Mouse (Mus musculus) T-helper 1 cell (primary cell): ENCODE measurements at regions not wholly inside any gene's neighbourhood (a gene's known extent, or its start where the extent isn't known, plus 50 kb on each side); places are given as distances from the start of the nearest gene placed in this dataset.

Source experiments
- in situ Hi-C: fragments of 300-600 bp; cut with MboI, MseI; formaldehyde crosslinking; loops from one replicate; pipeline ENCODE4 v1.15.1; 2025; ENCODE audit warnings: high pct_unique_total_duplicates

DNA sequence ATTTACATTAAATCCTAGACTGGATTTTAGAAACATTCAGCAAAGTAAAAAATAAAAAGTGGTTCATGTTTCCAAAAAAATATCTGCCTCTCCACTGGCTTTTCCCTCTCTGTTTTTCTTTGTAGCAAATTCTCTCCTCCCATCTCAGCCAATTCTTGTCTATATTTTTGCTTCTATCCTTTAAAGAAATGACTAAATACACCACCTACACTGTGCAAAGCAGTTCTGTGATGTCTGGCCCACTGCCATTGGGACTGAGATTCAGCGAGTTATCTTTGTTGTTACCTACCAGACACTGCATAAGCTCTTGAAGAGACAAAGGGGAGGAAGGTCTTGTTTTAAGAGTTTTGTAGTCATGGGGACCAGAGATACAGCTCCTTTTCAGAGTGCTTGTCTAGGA lies 835.8 kb upstream of the Klhl29 start:
- in situ Hi-C loops = no loop called here

GRCm38 (mm10) chr12:6189232-6189631 lies 813.8 kb upstream of the Klhl29 start:
- in situ Hi-C loops = no loop called here

- in situ Hi-C loops = no loop called here
Measured at GRCm38 (mm10) chr12:6168795-6169194, 793.3 kb upstream of the Klhl29 start.

- in situ Hi-C loops = no loop called here
Measured at GRCm38 (mm10) chr12:6154287-6154686, 778.8 kb upstream of the Klhl29 start.

GRCm38 (mm10) chr12:6151476-6151875 lies 776.0 kb upstream of the Klhl29 start:
- in situ Hi-C loops = no loop called here

DNA sequence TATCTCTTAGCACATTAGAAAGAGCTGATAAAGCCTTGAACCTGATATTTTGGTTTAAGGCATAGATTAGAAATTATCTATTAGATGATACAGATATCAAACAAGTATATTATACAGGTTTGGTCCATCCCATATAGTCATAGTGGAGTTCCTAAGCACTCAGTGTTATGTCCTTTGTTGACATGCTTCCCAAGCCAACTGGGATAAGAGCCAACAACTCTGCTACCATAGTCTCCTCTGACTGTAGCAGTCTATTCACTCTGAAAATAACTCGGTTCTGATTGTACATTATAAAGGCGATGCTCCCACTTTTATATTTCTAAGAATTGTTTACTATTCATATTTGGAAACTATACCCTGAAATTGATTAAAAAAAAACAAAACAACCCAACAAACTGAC lies 757.0 kb upstream of the Klhl29 start:
- in situ Hi-C loops = no loop called here

- in situ Hi-C loops = no loop called here
Measured at GRCm38 (mm10) chr12:6119557-6119956, 744.1 kb upstream of the Klhl29 start.

DNA sequence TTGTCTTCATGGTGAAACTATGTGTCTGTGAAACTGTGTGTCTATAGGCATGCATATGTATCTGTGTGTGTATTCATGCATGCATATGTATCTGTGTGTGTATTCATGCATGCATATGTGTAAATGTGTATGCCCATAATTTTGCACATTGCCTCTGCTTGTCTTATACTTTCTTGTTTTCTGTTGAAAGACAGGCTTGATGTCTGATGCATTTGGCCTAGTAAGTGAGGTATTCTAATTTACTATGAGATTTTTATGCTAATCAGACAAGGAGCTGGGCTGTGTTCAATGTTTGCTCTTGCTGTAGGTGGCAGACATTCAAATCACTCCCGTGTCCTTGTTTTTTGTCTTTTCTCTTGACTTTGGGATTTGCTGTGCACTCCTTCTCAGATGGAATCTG lies 739.8 kb upstream of the Klhl29 start:
- in situ Hi-C loops = no loop called here

DNA sequence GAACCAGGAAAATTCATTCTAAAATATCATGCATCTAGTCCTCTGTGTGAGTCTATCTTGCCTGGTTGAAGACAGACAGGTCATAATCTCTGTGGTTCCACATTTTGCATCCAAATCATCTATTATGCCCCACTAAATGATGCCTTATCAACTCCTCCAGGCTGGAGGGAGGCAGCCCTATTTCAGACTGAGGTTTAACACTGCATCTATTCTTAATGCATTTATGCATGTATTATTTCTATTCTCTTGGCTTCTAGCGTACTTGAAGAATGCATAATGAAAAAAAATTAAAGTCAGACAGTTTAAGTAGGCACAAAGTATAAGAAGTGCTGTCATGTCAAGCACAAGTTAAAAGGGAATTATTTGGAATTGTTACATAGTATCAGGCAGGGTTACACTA lies 721.8 kb upstream of the Klhl29 start:
- in situ Hi-C loops = no loop called here

DNA sequence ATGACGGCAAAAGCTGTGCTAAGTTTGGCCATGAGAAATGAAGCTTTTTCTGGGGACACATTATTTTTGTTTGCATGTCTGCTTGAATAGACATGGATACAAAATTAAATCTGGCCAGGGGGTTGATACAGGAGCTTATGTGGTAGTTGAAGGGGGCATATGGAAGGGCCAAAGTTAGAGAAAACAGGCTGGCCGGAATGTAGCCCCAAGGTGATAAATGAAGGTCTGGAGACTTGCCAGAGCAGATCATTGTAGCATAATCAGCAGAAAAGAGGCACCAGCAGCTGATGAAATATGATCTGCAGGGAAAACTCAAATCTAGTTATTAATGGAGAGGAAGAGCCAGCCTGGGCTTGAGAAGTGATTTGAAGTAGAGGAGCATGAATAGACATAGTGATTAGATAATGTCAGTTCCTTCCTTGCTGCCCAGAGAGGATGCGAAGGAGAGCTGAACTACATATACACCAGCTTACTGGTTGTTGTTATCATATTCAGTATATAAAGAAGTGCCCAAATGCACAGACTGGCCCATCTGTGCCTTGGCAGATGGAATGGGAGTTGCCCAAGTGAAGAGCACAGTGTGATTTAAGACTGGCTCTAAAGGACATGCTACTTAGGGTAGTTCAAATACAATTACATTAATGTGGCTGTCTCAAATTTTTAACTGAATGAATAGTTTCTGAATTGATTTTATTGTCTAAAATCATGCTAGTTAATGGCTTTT lies 712.3 kb upstream of the Klhl29 start:
- in situ Hi-C loops = no loop called here

- in situ Hi-C loops = no loop called here
Measured at GRCm38 (mm10) chr12:6087071-6087470, 711.6 kb upstream of the Klhl29 start.

GRCm38 (mm10) chr12:6046866-6047689 lies 671.6 kb upstream of the Klhl29 start:
- in situ Hi-C loops = no loop called here

DNA sequence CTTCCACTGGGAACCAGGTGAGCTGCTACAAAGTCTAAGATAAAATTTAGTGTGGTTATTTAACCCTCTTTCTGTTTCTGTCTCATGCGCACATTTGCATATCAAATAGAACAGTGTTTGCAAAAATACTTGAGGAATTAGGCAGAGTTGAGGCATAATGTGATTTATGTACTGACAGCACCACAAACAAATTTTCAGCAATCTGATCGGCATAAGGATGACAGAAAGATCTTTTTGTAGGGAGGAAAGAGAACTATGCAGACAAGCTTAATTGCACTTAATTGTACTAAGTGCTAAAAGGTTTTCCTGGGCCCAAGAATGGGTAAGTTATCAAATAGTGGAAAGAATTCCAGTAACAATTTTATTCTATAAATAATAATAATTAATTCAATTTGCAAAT lies 670.6 kb upstream of the Klhl29 start:
- in situ Hi-C loops = no loop called here

- in situ Hi-C loops = no loop called here
Measured at GRCm38 (mm10) chr12:6042326-6042725, 666.8 kb upstream of the Klhl29 start.

DNA sequence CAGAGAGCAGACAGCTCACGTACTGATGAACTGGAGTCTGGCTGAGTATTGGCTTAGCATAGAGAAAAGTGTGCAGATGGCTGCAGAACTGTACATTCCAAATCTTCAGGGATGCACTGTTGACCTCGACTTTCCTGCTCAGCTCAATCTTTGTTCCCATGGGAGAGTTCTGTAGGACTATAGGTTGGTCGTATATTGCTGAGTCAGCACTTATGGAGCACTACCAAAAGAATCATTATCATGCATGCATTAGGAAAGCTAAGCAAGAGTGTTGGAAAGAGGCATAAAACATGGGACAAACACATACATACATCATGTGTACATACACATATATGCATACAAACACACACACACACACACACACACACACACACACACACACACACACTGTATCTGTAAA lies 648.6 kb upstream of the Klhl29 start:
- in situ Hi-C loops = no loop called here

GRCm38 (mm10) chr12:6022490-6022889 lies 647.0 kb upstream of the Klhl29 start:
- in situ Hi-C loops = no loop called here

DNA sequence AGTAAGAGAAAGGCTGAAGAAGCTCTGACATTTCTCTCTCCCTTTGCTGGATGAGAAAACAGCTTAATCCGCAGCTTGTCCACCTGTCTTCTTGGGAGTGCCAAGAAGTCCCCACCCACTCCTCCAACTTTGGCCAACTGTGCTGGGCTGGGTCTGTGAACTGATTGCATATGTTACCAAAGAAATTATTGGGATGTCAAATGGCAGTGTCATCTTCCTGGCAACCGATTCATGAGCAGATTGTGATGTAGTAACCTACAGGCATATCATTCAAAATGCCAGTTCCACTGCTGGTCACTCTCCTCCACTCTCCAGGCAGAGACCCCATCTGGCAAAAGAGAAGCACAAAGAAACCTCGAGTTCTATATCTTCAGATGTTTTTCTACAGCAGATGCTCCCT lies 625.5 kb upstream of the Klhl29 start:
- in situ Hi-C loops = no loop called here

- in situ Hi-C loops = no loop called here
Measured at GRCm38 (mm10) chr12:5997366-5997765, 621.9 kb upstream of the Klhl29 start.

DNA sequence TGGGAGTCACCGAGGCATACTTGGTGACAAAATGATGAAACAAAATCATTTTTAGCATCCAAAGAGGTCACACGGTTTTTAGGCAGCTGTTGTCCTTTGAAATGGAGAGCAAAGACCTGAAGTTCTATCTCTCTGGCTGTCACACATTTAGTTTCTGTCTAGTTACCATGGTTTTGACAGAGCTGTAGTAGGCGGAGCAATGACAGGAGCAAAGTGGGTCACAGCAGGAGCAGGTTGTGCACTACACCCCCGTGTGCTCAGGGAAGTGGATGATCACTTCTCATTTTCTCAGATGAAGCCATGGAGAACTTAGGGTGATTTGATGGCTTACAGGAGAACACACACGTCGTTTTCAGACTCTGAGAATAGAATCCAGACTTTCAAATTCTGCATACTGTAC lies 621.2 kb upstream of the Klhl29 start:
- in situ Hi-C loops = no loop called here

GRCm38 (mm10) chr12:5983937-5984610 lies 608.6 kb upstream of the Klhl29 start:
- in situ Hi-C loops = no loop called here

DNA sequence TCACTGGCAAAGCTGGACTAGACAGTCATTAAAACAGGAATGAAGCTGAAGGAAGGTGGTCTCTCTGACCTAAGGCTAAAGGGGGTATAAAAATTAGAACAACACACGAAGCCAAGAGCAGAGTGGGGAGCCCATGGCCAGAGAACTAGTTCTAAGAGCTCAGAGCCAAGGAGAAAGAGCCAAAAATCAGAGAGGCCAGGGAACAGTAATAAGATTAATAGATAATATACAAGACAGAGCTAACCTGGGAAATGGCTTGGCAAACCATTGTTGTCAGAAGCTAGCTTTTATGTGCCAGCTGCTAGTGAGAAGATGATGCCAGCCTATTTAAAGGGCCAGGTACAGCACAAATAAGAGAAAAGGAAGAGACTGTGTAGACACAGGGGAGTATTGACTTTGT lies 606.6 kb upstream of the Klhl29 start:
- in situ Hi-C loops = no loop called here

DNA sequence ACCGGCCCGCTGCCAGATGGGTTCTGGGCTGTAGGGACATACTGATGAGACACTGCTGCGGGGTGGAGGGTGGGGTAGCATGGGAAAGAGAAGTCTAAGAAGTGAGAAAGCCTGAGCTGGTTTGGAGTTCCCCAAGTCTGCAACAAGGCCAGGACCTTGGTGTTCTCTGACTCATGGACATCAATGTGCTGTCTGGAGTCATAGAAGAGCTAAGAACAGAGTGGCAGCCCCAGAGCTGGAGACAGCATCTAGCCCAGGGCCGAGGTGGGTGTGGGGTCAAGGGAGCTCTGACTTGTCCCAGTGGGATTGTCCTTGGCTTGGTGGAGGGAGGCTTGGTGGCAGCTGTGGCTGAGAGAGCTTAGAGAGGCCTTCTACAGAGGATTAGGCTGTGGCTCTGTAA lies 600.4 kb upstream of the Klhl29 start:
- in situ Hi-C loops = no loop called here

- in situ Hi-C loops = no loop called here
Measured at GRCm38 (mm10) chr12:5969556-5969955, 594.1 kb upstream of the Klhl29 start.
